Mouse (Mus musculus): ENCODE measurements around the gene Ccr9.
A peak's percentile ranks its signal among the peaks of the same experiment; 100 is the strongest.
"Not testable (repeated sequence)": the region's sequence is repeated elsewhere in the genome, so short reads cannot be mapped to it uniquely, and the experiment has no call there.

Gene Ccr9

GRCm38 (mm10) chr9:123678327-123679105 lies at the start of gene Ccr9, which contains the start of gene Slc6a20a:
TSS of gene Ccr9 (plus strand) at chr9:123678439.
TSS of gene Slc6a20a (minus strand) at chr9:123678885.
- DNase-seq (ENCODE audit: low spot score) = no peak

GRCm38 (mm10) chr9:123631666-123632065 lies 46.6 kb upstream of the Ccr9 start:
- no peak for DNase-seq (ENCODE audit: low spot score)

- no peak for DNase-seq (ENCODE audit: low spot score)
Measured at GRCm38 (mm10) chr9:123632281-123632680, 46.0 kb upstream of the Ccr9 start, which contains the start of gene Slc6a20b. TSS of gene Slc6a20b (minus strand) at chr9:123632565.

- DNase-seq (ENCODE audit: low spot score) = no peak
Measured at GRCm38 (mm10) chr9:123632993-123633392, 45.2 kb upstream of the Ccr9 start.

GRCm38 (mm10) chr9:123636771-123637170 lies 41.5 kb upstream of the Ccr9 start:
- no peak for DNase-seq (ENCODE audit: low spot score)

- DNase-seq (ENCODE audit: low spot score) = no peak
Measured at GRCm38 (mm10) chr9:123638231-123638630, 40.0 kb upstream of the Ccr9 start.

- peak; percentile 4 for DNase-seq (ENCODE audit: low spot score)
Measured at GRCm38 (mm10) chr9:123638668-123639089, 39.6 kb upstream of the Ccr9 start.

GRCm38 (mm10) chr9:123640106-123640505 lies 38.1 kb upstream of the Ccr9 start:
- no peak for DNase-seq (ENCODE audit: low spot score)

GRCm38 (mm10) chr9:123649785-123650511 lies 28.3 kb upstream of the Ccr9 start:
- no peak for DNase-seq (ENCODE audit: low spot score)

- DNase-seq (ENCODE audit: low spot score) = no peak
Measured at GRCm38 (mm10) chr9:123651369-123651768, 26.9 kb upstream of the Ccr9 start.

- no peak for DNase-seq (ENCODE audit: low spot score)
Measured at GRCm38 (mm10) chr9:123657457-123657856, 20.8 kb upstream of the Ccr9 start.

GRCm38 (mm10) chr9:123658981-123659380 lies 19.3 kb upstream of the Ccr9 start:
- no peak for DNase-seq (ENCODE audit: low spot score)

GRCm38 (mm10) chr9:123659986-123660676 lies 18.1 kb upstream of the Ccr9 start:
- DNase-seq (ENCODE audit: low spot score) = not testable (repeated sequence)

GRCm38 (mm10) chr9:123665645-123666044 lies 12.6 kb upstream of the Ccr9 start:
- DNase-seq (ENCODE audit: low spot score) = no peak

- no peak for DNase-seq (ENCODE audit: low spot score)
Measured at GRCm38 (mm10) chr9:123679198-123679597, 959 bp downstream of the Ccr9 start.

- no peak for DNase-seq (ENCODE audit: low spot score)
Measured at GRCm38 (mm10) chr9:123683704-123684103, 5.5 kb downstream of the Ccr9 start.

- no peak for DNase-seq (ENCODE audit: low spot score)
Measured at GRCm38 (mm10) chr9:123686206-123686605, 8.0 kb downstream of the Ccr9 start.

- DNase-seq (ENCODE audit: low spot score) = no peak
Measured at GRCm38 (mm10) chr9:123688227-123688626, 10.0 kb downstream of the Ccr9 start.

- peak; percentile 8 for DNase-seq (ENCODE audit: low spot score)
Measured at GRCm38 (mm10) chr9:123695634-123696302, 17.5 kb downstream of the Ccr9 start.

- no peak for DNase-seq (ENCODE audit: low spot score)
Measured at GRCm38 (mm10) chr9:123701822-123702221, 23.6 kb downstream of the Ccr9 start.

GRCm38 (mm10) chr9:123709226-123709625 lies 31.0 kb downstream of the Ccr9 start:
- no peak for DNase-seq (ENCODE audit: low spot score)

GRCm38 (mm10) chr9:123713111-123713510 lies 34.9 kb downstream of the Ccr9 start:
- DNase-seq (ENCODE audit: low spot score) = no peak

Measured in left cerebral cortex, adult 11 months (tissue).